In the genomic region with DNA sequence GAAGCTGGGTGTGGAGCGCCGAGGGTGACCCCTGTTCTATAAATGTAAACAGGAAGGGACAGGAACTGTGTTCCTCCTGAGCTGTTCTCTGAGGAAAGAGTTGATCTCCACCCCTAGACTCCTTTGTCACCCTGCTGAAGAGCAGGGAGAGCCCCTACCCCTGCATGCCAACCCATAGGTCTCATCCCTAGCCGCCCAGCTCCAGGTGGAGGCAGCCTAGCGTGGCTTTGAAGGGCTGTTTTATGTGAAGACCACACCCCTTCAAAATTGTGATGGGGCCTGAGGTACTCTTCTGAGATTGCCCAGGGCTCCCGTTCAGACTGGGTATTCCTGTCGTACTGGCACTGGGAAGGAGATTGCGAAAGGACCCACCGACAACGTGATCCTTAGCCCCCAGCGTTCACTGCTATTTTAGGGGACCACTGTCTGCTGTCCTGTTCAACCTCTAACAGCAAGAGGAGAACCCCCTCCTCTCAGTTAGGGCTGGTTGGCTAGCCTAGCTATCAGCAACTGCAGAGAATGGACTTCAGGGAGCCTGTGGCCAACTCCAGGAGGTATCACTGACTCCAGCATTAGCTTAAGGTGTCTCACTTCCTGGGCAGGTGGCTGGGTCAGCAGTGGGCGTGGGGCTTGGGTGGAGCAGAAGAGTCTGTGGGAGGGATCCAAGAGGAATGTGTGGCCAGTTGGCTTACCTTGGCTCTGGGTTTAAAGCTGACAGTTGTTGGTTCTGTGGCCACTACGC, we compare ENCODE assay signal across 24 mouse cellular contexts.
"Had no signal": no experiment of that assay in that cellular context is flagged by ENCODE, and none has a peak within 500 bp of the region (broad histone marks: within the 10 kb centered on the region; RNA-seq: fewer than 3 reads in every experiment).

Gene Pla2g4b, plus strand, starts transcription at position 692 of the 742 bp plus-strand sequence.

- ATAC-seq: hindbrain, embryonic 16.5 days; inflammation-experienced regulatory T-cells, adult 6 months; intestine, embryonic 15.5 days; intestine, postnatal 0 days; liver, embryonic 12.5 days had no signal

- H3K4me2 ChIP-seq: heart, embryonic 12.5 days; hindbrain, embryonic 12.5 days; hindbrain, embryonic 14.5 days; intestine, embryonic 15.5 days; kidney, embryonic 15.5 days; limb, embryonic 13.5 days; limb, embryonic 15.5 days; liver, embryonic 12.5 days had no signal

- H3K27ac ChIP-seq: heart, adult 2 months; hindbrain, embryonic 10.5 days; hindbrain, embryonic 12.5 days; hindbrain, embryonic 14.5 days; intestine, embryonic 15.5 days; kidney, embryonic 15.5 days; kidney, postnatal 0 days; limb, embryonic 13.5 days; limb, embryonic 15.5 days; liver, embryonic 12.5 days had no signal

- H3K9me3 ChIP-seq: heart, embryonic 12.5 days; hindbrain, embryonic 10.5 days; hindbrain, embryonic 12.5 days; intestine, embryonic 15.5 days; kidney, embryonic 15.5 days; limb, embryonic 13.5 days; limb, embryonic 15.5 days; liver, embryonic 12.5 days had no signal

- DNase-seq: gastrocnemius, postnatal 14 days; gastrocnemius, postnatal 36 days; heart, adult 11 months; heart, adult 2 months; heart, postnatal 10 days; heart, postnatal 4 days; kidney, adult 18-20 months; kidney, adult 8-10 months; kidney, postnatal 14 days; layer of hippocampus, adult 9-11 months; layer of hippocampus, postnatal 36 days had no signal

- H3K4me3 ChIP-seq: heart, adult 2 months; heart, embryonic 12.5 days; hindbrain, embryonic 10.5 days; hindbrain, embryonic 12.5 days; intestine, embryonic 15.5 days; kidney, embryonic 15.5 days; limb, embryonic 13.5 days; limb, embryonic 15.5 days; liver, embryonic 12.5 days had no signal

- H3K9ac ChIP-seq: heart, embryonic 12.5 days; hindbrain, embryonic 12.5 days; hindbrain, embryonic 14.5 days; intestine, embryonic 15.5 days; kidney, embryonic 15.5 days; limb, embryonic 13.5 days; limb, embryonic 15.5 days; liver, embryonic 12.5 days had no signal

- H3K27me3 ChIP-seq: heart, embryonic 12.5 days; hindbrain, embryonic 12.5 days; intestine, embryonic 15.5 days; kidney, embryonic 15.5 days; limb, embryonic 13.5 days; limb, embryonic 15.5 days; liver, embryonic 12.5 days had no signal
